Comparison of ENCODE assay signal across 21 mouse cellular contexts in the genomic region with DNA sequence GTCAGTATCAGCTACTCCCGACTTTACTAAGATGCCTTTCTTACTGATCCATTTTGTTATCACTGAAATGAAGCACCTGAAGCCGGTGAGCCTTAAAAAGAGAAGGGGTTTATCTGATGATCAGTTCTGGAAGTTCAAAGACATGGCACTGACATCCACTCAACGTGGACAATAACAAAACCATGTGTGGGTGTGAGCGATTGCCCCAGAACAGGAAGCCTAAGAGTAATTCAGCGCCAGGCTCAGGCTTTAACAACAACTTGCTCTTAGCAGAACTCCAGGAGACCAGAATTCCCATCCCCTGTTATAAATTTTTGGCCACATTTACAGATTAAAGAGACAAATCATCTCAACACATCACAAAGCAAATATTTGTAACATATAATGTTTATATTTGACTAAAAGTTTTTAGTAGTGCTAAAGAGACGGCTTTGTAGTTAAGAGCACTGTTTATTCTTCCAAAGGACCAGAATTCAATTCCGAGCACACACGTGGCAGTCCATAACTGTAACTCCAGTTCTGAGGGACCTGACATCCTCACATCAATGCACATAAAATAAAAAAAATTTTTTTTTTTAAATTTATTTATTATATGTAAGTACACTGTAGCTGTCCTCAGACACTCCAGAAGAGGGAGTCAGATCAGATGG. TPM values are rescaled to one million over a fixed set of nuclear protein-coding genes. Genes with fewer than 3 reads are reported as not detected.
"Had no signal": no experiment of that assay in that cellular context is flagged by ENCODE, and none has a peak within 500 bp of the region (broad histone marks: within the 10 kb centered on the region; RNA-seq: fewer than 3 reads in every experiment).

No protein-coding gene starts in this region.

- H3K9ac ChIP-seq: liver, embryonic 13.5 days; liver, embryonic 15.5 days; liver, postnatal 0 days; midbrain, embryonic 12.5 days; neural tube, embryonic 12.5 days; stomach, embryonic 15.5 days had no signal

- H3K4me3 ChIP-seq: liver, embryonic 13.5 days; liver, embryonic 15.5 days; megakaryocyte, embryonic 14.5 days; midbrain, embryonic 12.5 days; neural tube, embryonic 12.5 days; stomach, embryonic 15.5 days had no signal

- H3K36me3 ChIP-seq: liver, embryonic 13.5 days; liver, embryonic 15.5 days; midbrain, embryonic 12.5 days; neural tube, embryonic 12.5 days; stomach, embryonic 15.5 days had no signal

- ATAC-seq: liver, postnatal 0 days had no signal

- H3K4me1 ChIP-seq: liver, embryonic 13.5 days; liver, embryonic 15.5 days; megakaryocyte, embryonic 14.5 days; midbrain, embryonic 12.5 days; neural tube, embryonic 12.5 days; stomach, embryonic 15.5 days had no signal

- H3K27me3 ChIP-seq: liver, embryonic 13.5 days; liver, embryonic 15.5 days; midbrain, embryonic 12.5 days; neural tube, embryonic 12.5 days; stomach, embryonic 15.5 days had no signal

- H3K4me2 ChIP-seq: liver, embryonic 11.5 days; liver, embryonic 13.5 days; liver, embryonic 15.5 days; midbrain, embryonic 12.5 days; neural tube, embryonic 12.5 days; stomach, embryonic 15.5 days had no signal

- H3K9me3 ChIP-seq: liver, embryonic 13.5 days; liver, embryonic 15.5 days; megakaryocyte, embryonic 14.5 days; midbrain, embryonic 12.5 days; neural tube, embryonic 12.5 days; stomach, embryonic 15.5 days had no signal

- H3K27ac ChIP-seq: liver, embryonic 13.5 days; liver, embryonic 15.5 days; macrophage; midbrain, embryonic 12.5 days; neural tube, embryonic 12.5 days; stomach, embryonic 15.5 days; stomach, postnatal 0 days had no signal

- DNase-seq: liver; liver, embryonic 13.5 days; liver, postnatal 0 days; lung, postnatal 10 days; midbrain, embryonic 14.5 days; right cerebral cortex, postnatal 14 days; thymus, adult 2 months; thymus, postnatal 25 days; thymus, postnatal 4 days had no signal

RNA-seq across cellular contexts. Expression of a gene that starts 8.1 kb away (rescaled TPM):
- total RNA-seq: monocyte, adult 5-6 weeks; neutrophil, adult 5-6 weeks had no signal
- polyA plus RNA-seq: macrophage had no signal

RNA-seq across cellular contexts. Expression of a gene that starts 26.5 kb away (rescaled TPM):
- total RNA-seq: megakaryocyte progenitor cell, adult 5-6 weeks; monocyte, adult 5-6 weeks; neutrophil, adult 5-6 weeks had no signal
- polyA plus RNA-seq: liver, embryonic 11.5 days; liver, embryonic 15.5 days; liver, postnatal 0 days; macrophage; spleen, adult 2 months had no signal

RNA-seq across cellular contexts. Expression of a gene that starts 39.4 kb away (rescaled TPM):
- total RNA-seq: monocyte, adult 5-6 weeks; neutrophil, adult 5-6 weeks had no signal
- polyA plus RNA-seq: macrophage had no signal
